Mouse (Mus musculus): Measurements from ENCODE around the gene Vmn1r68. TPM values are rescaled to one million over a fixed set of nuclear protein-coding genes. Genes with fewer than 3 reads are reported as not detected.

Vmn1r68 gene
- polyA plus RNA-seq (2012; ENCODE audit: insufficient read depth, insufficient read length, missing spikeins) = not detected in 2 replicates

DNA sequence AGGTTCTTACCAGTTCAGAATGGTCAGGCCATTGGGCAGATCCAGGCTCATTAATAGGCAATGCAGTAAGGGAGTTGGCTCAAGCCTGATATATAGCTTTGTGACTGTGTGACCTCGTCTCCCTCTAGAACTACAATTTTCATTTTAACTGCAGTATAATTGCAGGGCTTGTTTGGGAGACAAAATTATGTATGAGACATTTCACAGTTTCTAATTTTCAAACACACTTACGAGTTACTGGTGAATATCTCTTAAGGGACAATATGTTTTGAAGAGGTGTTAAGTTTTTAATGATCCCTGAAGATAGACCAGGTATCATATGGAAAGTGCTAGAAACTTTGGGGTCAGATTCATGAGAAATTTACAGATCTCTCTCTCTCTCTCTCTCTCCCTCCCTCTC, at the start of gene Vmn1r68:
Gene Vmn1r68, minus strand, starts transcription at position 101 of the 400 bp plus-strand sequence.
- Histone ChIP-seq H3K4me3 (ENCODE audit: insufficient read depth, low read depth, low read length) (no peak within 1 kb of the TSS), H3K27ac (replicated peaks; ENCODE audit: low read depth, low read length) (no peak within 1 kb of the TSS), H3K4me1 (ENCODE audit: control insufficient read depth, insufficient read depth, insufficient read length, low read length) (no peaks in the 10 kb centered on the region)

DNA sequence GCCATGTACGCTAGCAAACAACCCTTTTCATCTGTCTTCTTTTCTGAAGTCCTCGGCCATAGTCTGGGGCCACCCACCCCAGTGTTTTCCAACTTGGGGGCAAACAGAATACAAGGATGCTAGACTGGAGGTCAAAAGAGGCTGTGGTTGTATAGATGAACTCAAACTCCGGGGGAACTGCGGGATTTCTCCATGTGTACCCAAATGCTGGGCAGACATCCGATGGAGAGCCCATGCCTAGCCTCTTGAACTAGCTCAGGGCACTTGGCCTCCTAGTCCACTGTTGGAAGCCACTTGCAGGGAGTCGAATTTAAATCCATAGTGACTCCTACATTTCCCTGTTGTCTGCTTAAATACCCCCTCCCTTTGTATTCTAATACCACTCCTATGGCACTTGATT, 62.7 kb downstream of the Vmn1r68 start:
- H3K27ac ChIP-seq (replicated peaks; ENCODE audit: low read depth, low read length) = no peak overlapping the region
- H3K4me3 ChIP-seq (ENCODE audit: insufficient read depth, low read depth, low read length) = 0 out of 2 replicates have a peak overlapping the region, but pooled peaks have one; percentile 76

DNA sequence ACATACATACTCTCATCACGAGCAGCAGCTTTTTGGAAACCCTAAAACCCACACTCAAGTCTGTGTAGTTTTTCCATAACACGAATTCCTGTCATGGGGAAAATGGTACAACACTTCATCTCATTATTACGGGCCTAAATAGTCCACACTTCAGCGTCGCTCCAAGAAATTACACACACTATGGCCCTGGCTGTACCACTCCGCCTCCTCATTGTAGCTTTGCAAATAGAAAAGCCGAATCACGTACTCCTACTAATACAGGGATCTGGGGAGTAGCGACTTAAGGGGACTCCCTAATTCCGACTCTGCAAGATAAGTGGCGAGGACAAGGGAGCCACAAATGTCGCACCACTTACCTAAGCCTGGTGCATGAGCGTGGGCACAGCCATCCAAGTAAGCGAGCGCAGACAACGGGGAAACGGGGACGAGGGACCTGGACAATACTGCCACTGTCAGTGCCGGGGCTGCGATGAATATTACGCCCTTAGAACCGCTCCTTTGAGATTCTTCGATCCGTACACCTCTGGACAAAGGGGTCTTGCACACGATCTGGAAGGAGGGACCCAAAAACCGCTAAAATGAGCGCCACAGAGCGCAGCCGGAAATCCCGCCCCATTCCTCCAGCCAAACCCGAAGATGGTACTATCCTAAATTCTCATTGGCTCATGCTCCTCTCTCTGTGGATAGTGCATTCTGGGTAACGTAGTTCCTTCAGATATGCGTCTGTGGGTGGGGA, 63.3 kb downstream of the Vmn1r68 start, which contains the start of gene Zik1:
Gene Zik1, minus strand, starts transcription at position 609 of the 736 bp plus-strand sequence.
- peak within 1 kb of the TSS; percentile 76 for H3K4me3 ChIP-seq (ENCODE audit: insufficient read depth, low read depth, low read length)
- H3K27ac ChIP-seq (replicated peaks; ENCODE audit: low read depth, low read length) = no peak within 1 kb of the TSS
- H3K4me1 ChIP-seq (ENCODE audit: control insufficient read depth, insufficient read depth, insufficient read length, low read length) = no peaks in the 10 kb centered on the region

More for the DNA sequence above, 62.7 kb downstream of the Vmn1r68 start:
- no peaks in the 10 kb centered on the region for H3K4me1 ChIP-seq (ENCODE audit: control insufficient read depth, insufficient read depth, insufficient read length, low read length)

DNA sequence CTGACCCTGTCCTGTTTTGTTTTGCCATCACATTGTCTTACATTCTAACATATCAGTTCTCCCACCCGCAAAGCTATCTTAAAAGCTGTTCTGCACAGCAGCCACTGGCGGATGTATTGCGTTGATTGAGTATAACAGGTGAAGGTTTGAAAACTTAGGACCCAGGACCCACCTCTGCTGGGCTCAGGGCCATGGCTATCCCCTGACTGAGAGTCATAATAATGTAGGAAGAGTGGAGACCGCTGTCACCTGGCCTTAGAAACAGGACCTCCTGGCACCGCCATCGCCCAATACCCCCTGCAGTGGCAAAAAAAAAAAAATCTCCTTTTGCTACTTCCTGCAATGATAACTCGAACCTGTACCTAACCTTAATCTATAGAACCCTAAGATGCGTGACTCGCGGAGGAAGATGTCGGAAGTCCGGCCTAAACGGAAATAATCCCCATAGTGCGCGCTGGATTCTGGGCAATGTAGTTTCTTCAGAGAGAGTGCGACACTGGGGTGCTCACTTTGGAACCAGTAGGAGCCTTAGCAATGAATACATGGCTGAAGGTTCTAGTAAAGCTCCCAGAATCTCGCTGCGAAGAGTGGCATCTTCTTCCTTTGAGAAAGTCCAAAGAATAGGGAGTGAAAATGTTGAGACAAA, 77.6 kb downstream of the Vmn1r68 start:
- H3K27ac ChIP-seq (replicated peaks; ENCODE audit: low read depth, low read length) = no peak overlapping the region
- H3K4me3 ChIP-seq (ENCODE audit: insufficient read depth, low read depth, low read length) = no peak overlapping the region
- no peaks in the 10 kb centered on the region for H3K4me1 ChIP-seq (ENCODE audit: control insufficient read depth, insufficient read depth, insufficient read length, low read length)

DNA sequence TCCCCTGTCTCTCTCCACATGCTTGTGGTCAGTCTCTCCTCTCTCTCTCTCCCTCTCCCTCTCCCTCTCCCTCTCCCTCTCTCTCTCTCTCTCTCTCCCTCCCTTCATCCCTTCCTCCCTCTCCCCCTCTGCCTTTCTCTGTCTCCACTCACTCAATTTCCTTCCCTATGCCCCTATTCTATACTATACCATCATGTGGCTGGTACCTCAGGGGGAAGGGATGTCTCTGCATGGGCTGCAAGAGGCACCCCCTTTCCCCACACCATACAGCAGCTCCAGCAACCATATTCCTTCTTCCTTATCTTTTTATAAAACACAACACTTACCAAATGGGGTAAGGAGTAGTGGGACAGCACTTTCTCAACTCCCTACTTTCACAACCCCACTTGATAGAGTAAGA, 78.5 kb downstream of the Vmn1r68 start:
- H3K4me1 ChIP-seq (ENCODE audit: control insufficient read depth, insufficient read depth, insufficient read length, low read length) = no peaks in the 10 kb centered on the region
- H3K4me3 ChIP-seq (ENCODE audit: insufficient read depth, low read depth, low read length) = no peak overlapping the region
- H3K27ac ChIP-seq (replicated peaks; ENCODE audit: low read depth, low read length) = no peak overlapping the region

DNA sequence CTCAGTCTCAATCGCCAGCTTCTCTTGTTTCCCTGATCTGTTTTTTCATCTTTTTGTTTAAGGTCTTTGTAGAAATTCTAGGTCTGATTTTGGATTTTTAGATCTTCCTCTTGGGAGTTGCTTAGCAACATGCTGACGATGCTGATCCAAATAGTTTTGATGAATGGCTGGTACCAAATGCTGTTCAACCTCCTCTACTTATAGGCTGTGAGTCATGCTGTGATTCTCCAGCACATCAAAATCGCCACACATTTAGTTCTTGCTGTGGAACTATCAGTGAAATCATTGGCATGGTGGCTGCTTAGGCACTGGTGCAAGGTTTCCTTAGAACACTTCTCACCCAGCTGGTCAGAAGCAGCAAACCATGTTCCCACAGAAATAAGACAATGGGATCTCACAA, 100.1 kb downstream of the Vmn1r68 start:
- H3K4me3 ChIP-seq (ENCODE audit: insufficient read depth, low read depth, low read length) = no peak overlapping the region
- no peaks in the 10 kb centered on the region for H3K4me1 ChIP-seq (ENCODE audit: control insufficient read depth, insufficient read depth, insufficient read length, low read length)
- H3K27ac ChIP-seq (replicated peaks; ENCODE audit: low read depth, low read length) = no peak overlapping the region

Other genes starting within 250 kb of the Vmn1r68 start
- gene Vmn1r67, start 115.2 kb downstream of the Vmn1r68 start, polyA plus RNA-seq (2012; ENCODE audit: insufficient read depth, insufficient read length, missing spikeins) = not detected in 2 replicates
- gene Zik1, start 63.1 kb downstream of the Vmn1r68 start, polyA plus RNA-seq (2012; ENCODE audit: insufficient read depth, insufficient read length, missing spikeins) = 0.38 and 0.48 TPM in 2 replicates
- gene Vmn1r69, start 55.2 kb upstream of the Vmn1r68 start, polyA plus RNA-seq (2012; ENCODE audit: insufficient read depth, insufficient read length, missing spikeins) = not detected in 2 replicates
- not detected in 2 replicates for gene Vmn1r70, start 73.0 kb upstream of the Vmn1r68 start, polyA plus RNA-seq (2012; ENCODE audit: insufficient read depth, insufficient read length, missing spikeins)
- gene Nlrp4b, start 129.3 kb upstream of the Vmn1r68 start, polyA plus RNA-seq (2012; ENCODE audit: insufficient read depth, insufficient read length, missing spikeins) = not detected in 2 replicates
- not detected in 2 replicates for gene Vmn1r71, start 195.9 kb upstream of the Vmn1r68 start, polyA plus RNA-seq (2012; ENCODE audit: insufficient read depth, insufficient read length, missing spikeins)

All from brown adipose tissue, adult 24 weeks (tissue).